Comparison of ENCODE assay signal across 7 mouse cellular contexts in the genomic region with DNA sequence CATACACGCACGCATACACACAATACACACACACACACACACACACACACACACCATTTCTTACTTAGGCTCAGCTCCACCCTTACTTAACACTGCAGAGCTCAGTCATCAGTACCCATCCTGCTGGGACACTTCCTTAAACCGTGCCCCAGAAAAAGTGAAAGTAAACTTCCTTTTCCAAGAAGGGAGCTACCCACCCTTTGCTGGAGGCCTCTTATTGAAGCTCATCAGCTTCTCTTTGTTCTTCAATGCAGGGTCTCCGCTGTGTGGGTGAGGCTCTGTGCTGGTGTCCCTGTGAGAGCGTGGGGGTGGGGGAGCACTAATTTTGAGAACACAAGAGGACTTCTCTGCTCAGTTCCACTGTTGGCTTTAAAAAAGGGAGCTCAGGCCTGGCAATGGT.
DNase-seq lines count a peak whose midpoint lies in the region; ATAC-seq and TF ChIP-seq lines count a peak whose summit lies in the region.

No protein-coding gene starts in this region.

- no peaks in the 10 kb centered on the region for H3K9me3 ChIP-seq in lung, postnatal 0 days (ENCODE audit: low read length)

- H3K27me3 ChIP-seq in lung, postnatal 0 days (replicated peaks; ENCODE audit: insufficient read depth, low read length), result no peaks in the 10 kb centered on the region

- no peak overlapping the region for H3K4me3 ChIP-seq in lung, postnatal 0 days (ENCODE audit: low read depth, low read length)

- 0 out of 2 replicates have a peak overlapping the region, but pooled peaks have one; percentile 11 for H3K4me2 ChIP-seq in lung, postnatal 0 days (replicated peaks; ENCODE audit: low read depth, low read length)

- no peaks in the 10 kb centered on the region for H3K36me3 ChIP-seq in lung, postnatal 0 days (ENCODE audit: insufficient read depth, low read length)

- peak; percentile 84 for ATAC-seq in lung, postnatal 0 days

- H3K9ac ChIP-seq in lung, postnatal 0 days (replicated peaks; ENCODE audit: low read depth), result no peak overlapping the region

- 51% methylated on average over 5 of the region's 5 CpGs for WGBS in lung, postnatal 0 days

- peak; percentile 24 for DNase-seq in retina, postnatal 1 day
- DNase-seq in retina, embryonic 14.5 days (ENCODE audit: low spot score), result no peak
- peak; percentile 11 for DNase-seq in adipocyte (ENCODE audit: low spot score)
- DNase-seq in lung, postnatal 0 days (ENCODE audit: low spot score), result peak; percentile 75
- peak; percentile 19 to 29 for DNase-seq in thymus, postnatal 36 days
- no peak for DNase-seq in layer of hippocampus, adult 8-10 months (ENCODE audit: low spot score in 2 of 2)
- DNase-seq in urinary bladder, postnatal 4 days (ENCODE audit: low spot score in 2 of 2), result no peak

- TF ChIP-seq EP300 in lung, postnatal 0 days (IDR thresholded peaks at IDR 0.05), result peak; percentile 68; the same call in 1 of the 2 replicates

- no peak for TF ChIP-seq CTCF in lung, postnatal 0 days (IDR thresholded peaks at IDR 0.05)

- no peaks in the 10 kb centered on the region; the same call in 1 of the 2 replicates for H3K4me1 ChIP-seq in lung, postnatal 0 days (ENCODE audit: insufficient read depth, low read depth, low read length)

- H3K27ac ChIP-seq in lung, postnatal 0 days (ENCODE audit: low read length), result no peak overlapping the region

Comparison
In these comparisons a context has a peak if more than half of its experiments do, and no peak if none do; other contexts are left out.
1. DNase-seq: peak in retina, postnatal 1 day (single experiment), adipocyte (single experiment), lung, postnatal 0 days (single experiment) and thymus, postnatal 36 days (2 of 2); none in retina, embryonic 14.5 days (single experiment), layer of hippocampus, adult 8-10 months (0 of 2) and urinary bladder, postnatal 4 days (0 of 2).